Mouse (Mus musculus) liver, embryonic 11.5 days (tissue): Measurements from ENCODE around the gene Cyp2d11. TPM values are rescaled to one million over a fixed set of nuclear protein-coding genes. Genes with fewer than 3 reads are reported as not detected.
"Not testable (repeated sequence)": the region's sequence is repeated elsewhere in the genome, so short reads cannot be mapped to it uniquely, and the experiment has no call there.

Source experiments
- ATAC-seq: fragments of 200-750 bp; cut with Nextera tagmentation; replicated peaks from 2 replicates; pipeline ENCODE4 v1.8.0; 2017; ENCODE audit warnings: moderate number of reproducible peaks, mild to moderate bottlenecking, moderate TSS enrichment, moderate library complexity; ENCODE audit not compliant: low FRiP score
- DNase-seq: peaks from one replicate; pipeline ENCODE4 v3.0.0-alpha.2; 2017; ENCODE audit warnings: low spot score
- H3K27ac ChIP-seq: fragments of 300-500 bp; sonication (generic); 2 replicates; pipeline ENCODE4 v1.5.1; 2014; ENCODE audit warnings: mild to moderate bottlenecking, low read depth, low read length, control low read depth
- H3K27me3 ChIP-seq: fragments of 300-500 bp; sonication (generic); replicated peaks from 2 replicates; pipeline ENCODE4 v1.6.1; 2014; ENCODE audit warnings: low read length, mixed read lengths; ENCODE audit not compliant: control insufficient read depth, insufficient read depth
- H3K36me3 ChIP-seq: fragments of 300-500 bp; sonication (generic); 2 replicates; pipeline ENCODE4 v1.6.1; 2014; ENCODE audit warnings: mild to moderate bottlenecking, low read length, moderate library complexity, mixed read lengths; ENCODE audit not compliant: control insufficient read depth, insufficient read depth
- H3K4me1 ChIP-seq: fragments of 300-500 bp; sonication (generic); replicated peaks from 2 replicates; pipeline ENCODE4 v1.6.1; 2014; ENCODE audit warnings: low read length, mixed read lengths; ENCODE audit not compliant: control insufficient read depth, insufficient read depth
- H3K4me2 ChIP-seq: fragments of 300-500 bp; sonication (generic); 2 replicates; pipeline ENCODE4 v1.6.1; 2014; ENCODE audit warnings: mild to moderate bottlenecking, control low read depth, moderate library complexity
- H3K4me3 ChIP-seq: fragments of 300-500 bp; sonication (generic); 2 replicates; pipeline ENCODE4 v1.5.1; 2014; ENCODE audit warnings: low read depth, low read length, control low read depth
- H3K9ac ChIP-seq: fragments of 300-500 bp; sonication (generic); 2 replicates; pipeline ENCODE4 v1.6.1; 2014; ENCODE audit warnings: low read depth, low read length, control low read depth
- H3K9me3 ChIP-seq: fragments of 300-500 bp; sonication (generic); 2 replicates; pipeline ENCODE4 v1.6.1; 2016; ENCODE audit warnings: low read length, inconsistent platforms, mixed read lengths; ENCODE audit not compliant: control insufficient read depth
- WGBS: fragments of 180-500 bp; shearing (Covaris S2); extraction: QIAGEN DNeasy Blood & Tissue Kit; methylation state at CpG from one replicate; pipeline ENCODE4 v1.1.7; 2014; 5-methylcytosine and 5-hydroxymethylcytosine counted together
- polyA plus RNA-seq: library from polyadenylated mRNA; unstranded; fragments of >200 nt; fragmentation: Nextera tagmentation; extraction: Ambion mirVana; gene quantifications from 2 replicates; pipeline ENCODE4 v1.2.1, GENCODE M21; 2014

The Cyp2d11 gene
- polyA plus RNA-seq, 1 experiment from 2014 or later: not detected

GRCm38 (mm10) chr15:82377701-82378100 lies 16.1 kb downstream of the Cyp2d11 start:
- H3K4me3 ChIP-seq: no peak overlapping the region
- no peak for ATAC-seq
- H3K9ac ChIP-seq: no peak overlapping the region
- peak overlapping the region; percentile 87 for H3K4me2 ChIP-seq
- peaks cover 11% of the 10 kb centered on the region for H3K4me1 ChIP-seq
- WGBS: 78% methylated on average over 5 of the region's 5 CpGs
- DNase-seq: no peak
- no peaks in the 10 kb centered on the region for H3K27me3 ChIP-seq
- H3K9me3 ChIP-seq: no peaks in the 10 kb centered on the region
- H3K27ac ChIP-seq: no peak overlapping the region
- H3K36me3 ChIP-seq: peaks cover 4% of the 10 kb centered on the region; the same call in 1 of the 2 replicates

- Histone ChIP-seq H3K27ac (no peak overlapping the region), H3K9ac (no peak overlapping the region), H3K27me3 (no peaks in the 10 kb centered on the region), H3K4me2 (no peak overlapping the region), H3K9me3 (no peaks in the 10 kb centered on the region), H3K36me3 (peaks cover 4% of the 10 kb centered on the region; the same call in 1 of the 2 replicates), H3K4me1 (peaks cover 11% of the 10 kb centered on the region), H3K4me3 (no peak overlapping the region)
- DNase-seq: no peak
- 76% methylated on average over 17 of the region's 17 CpGs for WGBS
- ATAC-seq: no peak
Observed at GRCm38 (mm10) chr15:82376393-82377138, 17.3 kb downstream of the Cyp2d11 start.

- Histone ChIP-seq H3K4me3 (no peak overlapping the region), H3K27ac (no peak overlapping the region), H3K9ac (no peak overlapping the region), H3K27me3 (no peaks in the 10 kb centered on the region), H3K36me3 (peaks cover 4% of the 10 kb centered on the region; the same call in 1 of the 2 replicates), H3K4me1 (peaks cover 11% of the 10 kb centered on the region), H3K9me3 (no peaks in the 10 kb centered on the region), H3K4me2 (no peak overlapping the region)
- no peak for DNase-seq
- no peak for ATAC-seq
- 80% methylated on average over 9 of the region's 9 CpGs for WGBS
Observed at GRCm38 (mm10) chr15:82375855-82376254, 18.0 kb downstream of the Cyp2d11 start.

- ATAC-seq: no peak
Observed at GRCm38 (mm10) chr15:82374437-82374836, 19.4 kb downstream of the Cyp2d11 start.

GRCm38 (mm10) chr15:82372991-82373390 lies 20.8 kb downstream of the Cyp2d11 start:
- Histone ChIP-seq H3K4me3 (no peak overlapping the region), H3K9ac (no peak overlapping the region), H3K9me3 (no peaks in the 10 kb centered on the region), H3K36me3 (peaks cover 4% of the 10 kb centered on the region; the same call in 1 of the 2 replicates), H3K4me1 (no peaks in the 10 kb centered on the region), H3K27ac (no peak overlapping the region), H3K27me3 (no peaks in the 10 kb centered on the region), H3K4me2 (no peak overlapping the region)
- ATAC-seq (no peak), DNase-seq (no peak)
- 82% methylated on average over 5 of the region's 5 CpGs for WGBS

More at GRCm38 (mm10) chr15:82374437-82374836, 19.4 kb downstream of the Cyp2d11 start:
- no peak overlapping the region for H3K4me3 ChIP-seq
- H3K27me3 ChIP-seq: no peaks in the 10 kb centered on the region
- H3K9me3 ChIP-seq: no peaks in the 10 kb centered on the region
- no peak overlapping the region for H3K27ac ChIP-seq
- 80% methylated on average over 5 of the region's 5 CpGs for WGBS
- H3K36me3 ChIP-seq: peaks cover 4% of the 10 kb centered on the region; the same call in 1 of the 2 replicates
- H3K4me2 ChIP-seq: no peak overlapping the region
- no peak overlapping the region for H3K9ac ChIP-seq
- H3K4me1 ChIP-seq: peaks cover under 1% of the 10 kb centered on the region
- no peak for DNase-seq

GRCm38 (mm10) chr15:82372446-82372845 lies 21.4 kb downstream of the Cyp2d11 start:
- 84% methylated on average over 6 of the region's 6 CpGs for WGBS

GRCm38 (mm10) chr15:82368851-82369250 lies 25.0 kb downstream of the Cyp2d11 start:
- H3K36me3 ChIP-seq: peaks cover 4% of the 10 kb centered on the region; the same call in 1 of the 2 replicates
- H3K4me1 ChIP-seq: no peaks in the 10 kb centered on the region
- DNase-seq: no peak
- no peak overlapping the region for H3K4me2 ChIP-seq
- H3K4me3 ChIP-seq: no peak overlapping the region
- ATAC-seq: no peak
- H3K27ac ChIP-seq: no peak overlapping the region
- H3K9ac ChIP-seq: no peak overlapping the region
- no peaks in the 10 kb centered on the region for H3K27me3 ChIP-seq
- H3K9me3 ChIP-seq: no peaks in the 10 kb centered on the region
- WGBS: 78% methylated on average over 1 of the region's 1 CpGs

More at GRCm38 (mm10) chr15:82372446-82372845, 21.4 kb downstream of the Cyp2d11 start:
- no peaks in the 10 kb centered on the region for H3K27me3 ChIP-seq
- H3K9ac ChIP-seq: no peak overlapping the region
- DNase-seq (no peak), ATAC-seq (no peak)
- H3K9me3 ChIP-seq: no peaks in the 10 kb centered on the region
- H3K4me3 ChIP-seq: no peak overlapping the region
- H3K4me1 ChIP-seq: no peaks in the 10 kb centered on the region
- no peak overlapping the region for H3K4me2 ChIP-seq
- H3K27ac ChIP-seq: no peak overlapping the region
- peaks cover 4% of the 10 kb centered on the region; the same call in 1 of the 2 replicates for H3K36me3 ChIP-seq

- no peaks in the 10 kb centered on the region for H3K9me3 ChIP-seq
- no peak overlapping the region for H3K9ac ChIP-seq
- ATAC-seq (no peak), DNase-seq (no peak)
- H3K27ac ChIP-seq: no peak overlapping the region
- no peaks in the 10 kb centered on the region for H3K4me1 ChIP-seq
- 84% methylated on average over 4 of the region's 4 CpGs for WGBS
- no peak overlapping the region for H3K4me3 ChIP-seq
- no peaks in the 10 kb centered on the region for H3K36me3 ChIP-seq
- no peaks in the 10 kb centered on the region for H3K27me3 ChIP-seq
- no peak overlapping the region for H3K4me2 ChIP-seq
Observed at GRCm38 (mm10) chr15:82368146-82368545, 25.7 kb downstream of the Cyp2d11 start.

- not testable (repeated sequence) for DNase-seq, H3K4me1 ChIP-seq, H3K9me3 ChIP-seq, H3K36me3 ChIP-seq, H3K4me3 ChIP-seq, ATAC-seq, H3K27ac ChIP-seq, H3K27me3 ChIP-seq, H3K9ac ChIP-seq
- 8% methylated on average over 6 of the region's 9 CpGs for WGBS
- H3K4me2 ChIP-seq: peak overlapping the region; percentile 42
Observed at GRCm38 (mm10) chr15:82364561-82364960, 29.3 kb downstream of the Cyp2d11 start.
